14 mouse cellular contexts compared by ENCODE assay signal in genomic region chr6:47367461-47367860, GRCm38 (mm10).
DNase-seq lines count a peak whose midpoint lies in the region; ATAC-seq and TF ChIP-seq lines count a peak whose summit lies in the region.
"Had no signal": no experiment of that assay in that cellular context is flagged by ENCODE, and none has a peak within 500 bp of the region (broad histone marks: within the 10 kb centered on the region; RNA-seq: fewer than 3 reads in every experiment).

No protein-coding gene starts in this region.

- no peaks in the 10 kb centered on the region for H3K36me3 ChIP-seq in forebrain, embryonic 13.5 days (ENCODE audit: poor library complexity, severe bottlenecking)
- no peaks in the 10 kb centered on the region for H3K36me3 ChIP-seq in hindbrain, embryonic 15.5 days
- no peaks in the 10 kb centered on the region for H3K36me3 ChIP-seq in midbrain, embryonic 15.5 days (replicated peaks)
- H3K36me3 ChIP-seq in lung, postnatal 0 days (ENCODE audit: insufficient read depth, low read length) = no peaks in the 10 kb centered on the region
- H3K36me3 ChIP-seq: G1E; liver, embryonic 15.5 days; stomach, embryonic 15.5 days had no signal

- no peak overlapping the region for H3K9ac ChIP-seq in forebrain, embryonic 13.5 days
- no peak overlapping the region for H3K9ac ChIP-seq in hindbrain, embryonic 15.5 days
- H3K9ac ChIP-seq in midbrain, embryonic 15.5 days = no peak overlapping the region
- no peak overlapping the region for H3K9ac ChIP-seq in lung, postnatal 0 days (replicated peaks; ENCODE audit: low read depth)
- H3K9ac ChIP-seq: liver, embryonic 15.5 days; stomach, embryonic 15.5 days had no signal

- TF ChIP-seq EP300 in lung, postnatal 0 days (IDR thresholded peaks at IDR 0.05) = no peak

- H3K4me3 ChIP-seq in forebrain, embryonic 13.5 days = no peak overlapping the region
- no peak overlapping the region for H3K4me3 ChIP-seq in hindbrain, embryonic 15.5 days
- H3K4me3 ChIP-seq in midbrain, embryonic 15.5 days = no peak overlapping the region
- no peak overlapping the region for H3K4me3 ChIP-seq in lung, postnatal 0 days (ENCODE audit: low read depth, low read length)
- H3K4me3 ChIP-seq: liver, embryonic 15.5 days; stomach, embryonic 15.5 days had no signal

- H3K27me3 ChIP-seq in forebrain, embryonic 13.5 days = no peaks in the 10 kb centered on the region
- no peaks in the 10 kb centered on the region for H3K27me3 ChIP-seq in hindbrain, embryonic 15.5 days
- no peaks in the 10 kb centered on the region for H3K27me3 ChIP-seq in midbrain, embryonic 15.5 days (replicated peaks)
- H3K27me3 ChIP-seq in lung, postnatal 0 days (replicated peaks; ENCODE audit: insufficient read depth, low read length) = no peaks in the 10 kb centered on the region
- H3K27me3 ChIP-seq: liver, embryonic 15.5 days; stomach, embryonic 15.5 days had no signal

- H3K4me2 ChIP-seq in forebrain, embryonic 13.5 days = no peak overlapping the region
- H3K4me2 ChIP-seq in hindbrain, embryonic 15.5 days = peak overlapping the region; percentile 27; the same call in 1 of the 2 replicates
- H3K4me2 ChIP-seq in midbrain, embryonic 15.5 days = peak overlapping the region; percentile 22; the same call in 1 of the 2 replicates
- no peak overlapping the region for H3K4me2 ChIP-seq in lung, postnatal 0 days (replicated peaks; ENCODE audit: low read depth, low read length)
- H3K4me2 ChIP-seq: liver, embryonic 15.5 days; stomach, embryonic 15.5 days had no signal

- TF ChIP-seq CTCF in lung, postnatal 0 days (IDR thresholded peaks at IDR 0.05) = no peak

- no peaks in the 10 kb centered on the region for H3K9me3 ChIP-seq in forebrain, embryonic 13.5 days (replicated peaks)
- no peaks in the 10 kb centered on the region for H3K9me3 ChIP-seq in hindbrain, embryonic 15.5 days
- H3K9me3 ChIP-seq in midbrain, embryonic 15.5 days = no peaks in the 10 kb centered on the region
- no peaks in the 10 kb centered on the region for H3K9me3 ChIP-seq in lung, postnatal 0 days (ENCODE audit: low read length)
- H3K9me3 ChIP-seq: G1E; liver, embryonic 15.5 days; stomach, embryonic 15.5 days had no signal

- DNase-seq in brain, adult 2 months (ENCODE audit: low read depth, low spot score) = peak; percentile 11
- DNase-seq in lung, postnatal 0 days (ENCODE audit: low spot score) = no peak
- no peak for DNase-seq in thymus, postnatal 25 days
- no peak for DNase-seq in gastrocnemius, postnatal 25 days
- DNase-seq: adrenal gland, adult 2 months; cerebellum, adult 9-10 months; heart, adult 11 months had no signal

- peak; percentile 92 for ATAC-seq in forebrain, embryonic 13.5 days
- ATAC-seq in hindbrain, embryonic 15.5 days (ENCODE audit: low FRiP score, low read depth) = no peak
- peak; percentile 92 for ATAC-seq in midbrain, embryonic 15.5 days (replicated peaks)
- ATAC-seq in lung, postnatal 0 days = no peak
- ATAC-seq in megakaryocyte-erythroid progenitor cell, adult 5-6 weeks (replicated peaks; ENCODE audit: low FRiP score, low TSS enrichment, poor library complexity, severe bottlenecking) = no peak

- peak overlapping the region; percentile 85 for H3K27ac ChIP-seq in forebrain, embryonic 13.5 days
- H3K27ac ChIP-seq in hindbrain, embryonic 15.5 days (replicated peaks) = peak overlapping the region; percentile 51; the same call in 1 of the 2 replicates
- H3K27ac ChIP-seq in midbrain, embryonic 15.5 days = peak overlapping the region; percentile 62
- no peak overlapping the region for H3K27ac ChIP-seq in lung, postnatal 0 days (ENCODE audit: low read length)
- H3K27ac ChIP-seq: liver, embryonic 15.5 days; stomach, embryonic 15.5 days had no signal

- 17% methylated on average over 2 of the region's 2 CpGs for WGBS in forebrain, embryonic 13.5 days
- WGBS in hindbrain, embryonic 15.5 days = 9% methylated on average over 2 of the region's 2 CpGs
- WGBS in midbrain, embryonic 15.5 days = 4% methylated on average over 2 of the region's 2 CpGs
- WGBS in lung, postnatal 0 days = 64% methylated on average over 2 of the region's 2 CpGs

- peaks cover 30% of the 10 kb centered on the region for H3K4me1 ChIP-seq in forebrain, embryonic 13.5 days
- H3K4me1 ChIP-seq in hindbrain, embryonic 15.5 days (replicated peaks) = peaks cover 3% of the 10 kb centered on the region; the same call in 1 of the 2 replicates
- peaks cover 18% of the 10 kb centered on the region; the same call in 1 of the 2 replicates for H3K4me1 ChIP-seq in midbrain, embryonic 15.5 days
- no peaks in the 10 kb centered on the region for H3K4me1 ChIP-seq in lung, postnatal 0 days (ENCODE audit: insufficient read depth, low read depth, low read length)
- H3K4me1 ChIP-seq: liver, embryonic 15.5 days; stomach, embryonic 15.5 days had no signal

Comparison
In these comparisons a context has a peak if more than half of its experiments do, and no peak if none do; other contexts are left out.
1. ATAC-seq: peak in forebrain, embryonic 13.5 days (single experiment) and midbrain, embryonic 15.5 days (single experiment); none in hindbrain, embryonic 15.5 days (single experiment), lung, postnatal 0 days (single experiment) and megakaryocyte-erythroid progenitor cell, adult 5-6 weeks (single experiment).
2. H3K4me2 ChIP-seq: peak in hindbrain, embryonic 15.5 days (single experiment) and midbrain, embryonic 15.5 days (single experiment); none in forebrain, embryonic 13.5 days (single experiment) and lung, postnatal 0 days (single experiment).